Mouse (Mus musculus): ENCODE data around the gene Serpini1. TPM values are rescaled to one million over a fixed set of nuclear protein-coding genes. Genes with fewer than 3 reads are reported as not detected.
"Not testable (repeated sequence)": the region's sequence is repeated elsewhere in the genome, so short reads cannot be mapped to it uniquely, and the experiment has no call there.

The Serpini1 gene
- total and polyA plus RNA-seq, 3 experiments: 1.1 to 2.5 (median 1.2) TPM

DNA sequence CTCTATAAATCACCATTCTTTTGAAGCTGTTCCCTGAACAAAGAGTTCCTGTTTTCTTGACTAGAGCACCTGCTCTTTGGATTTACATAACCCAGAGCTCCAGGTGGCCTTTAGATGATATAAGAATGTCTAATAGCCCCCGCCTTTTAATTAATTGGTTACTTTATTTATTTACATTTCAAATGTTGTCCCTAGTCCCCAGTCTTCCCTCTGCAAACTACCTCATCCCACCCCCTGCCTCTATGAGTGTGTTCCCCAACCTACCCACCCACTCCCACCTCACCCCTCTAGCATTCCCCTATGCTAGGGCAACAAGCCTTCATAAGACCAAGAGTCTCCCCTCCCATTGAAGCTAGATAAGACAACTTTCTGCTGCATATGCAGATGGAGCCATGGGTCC, 90.9 kb downstream of the Serpini1 start:
- no peak overlapping the region for H3K4me2 ChIP-seq (ENCODE audit: insufficient read depth, low read depth, poor library complexity, severe bottlenecking)
- no peak overlapping the region for H3K9ac ChIP-seq (ENCODE audit: insufficient read depth, low read depth)
- no peaks in the 10 kb centered on the region for H3K9me3 ChIP-seq (replicated peaks; ENCODE audit: low read length)
- no peak overlapping the region for H3K27ac ChIP-seq (ENCODE audit: insufficient read depth, low read depth)
- dilution Hi-C loops (cut with MboI; ENCODE audit: extremely low pct_ligation_motif_present, extremely low pct_unique_long_range_greater_than_20kb, low sequenced_read_pairs): no loop called here
- no peaks in the 10 kb centered on the region for H3K36me3 ChIP-seq (replicated peaks in 1 of 2; ENCODE audit: control insufficient read depth in 1 of 2, insufficient read depth in 1 of 2, low read length in 1 of 2)
- no peak for TF ChIP-seq NRF1 (IDR thresholded peaks at IDR 0.05; ENCODE audit: low read depth, low read length)
- TF ChIP-seq MXI1 (IDR thresholded peaks at IDR 0.05; ENCODE audit: low read depth, low read length): no peak
- no peak for TF ChIP-seq MAZ (IDR thresholded peaks at IDR 0.05; ENCODE audit: low read depth, low read length)
- TF ChIP-seq JUND (conservative IDR thresholded peaks at IDR 0.05; ENCODE audit: low read depth, low read length): no peak
- no peak for TF ChIP-seq BHLHE40 (IDR thresholded peaks at IDR 0.05; ENCODE audit: low read depth, low read length)
- no peak for TF ChIP-seq E2F4 (IDR thresholded peaks at IDR 0.05; ENCODE audit: insufficient replicate concordance, low read depth, low read length)
- no peaks in the 10 kb centered on the region for H3K27me3 ChIP-seq (replicated peaks)
- H3K4me3 ChIP-seq (replicated peaks in 1 of 3; ENCODE audit: low read depth in 2 of 3, low read length in 2 of 3, poor library complexity in 1 of 3): no peak overlapping the region
- in situ Hi-C loops (cut with MboI; ENCODE audit: low pct_ligation_motif_present, low pct_unique_long_range_greater_than_20kb, low sequenced_read_pairs): no loop called here
- no peaks in the 10 kb centered on the region for H3K79me2 ChIP-seq (replicated peaks; ENCODE audit: control insufficient read depth, extremely low read depth, insufficient read depth, poor library complexity, severe bottlenecking)
- DNase-seq (ENCODE audit: extremely low read depth): no peak
- peaks cover 3 to 6% of the 10 kb centered on the region in 2 experiments for H3K4me1 ChIP-seq (ENCODE audit: control insufficient read depth in 1 of 2, insufficient read depth in 2 of 2)

DNA sequence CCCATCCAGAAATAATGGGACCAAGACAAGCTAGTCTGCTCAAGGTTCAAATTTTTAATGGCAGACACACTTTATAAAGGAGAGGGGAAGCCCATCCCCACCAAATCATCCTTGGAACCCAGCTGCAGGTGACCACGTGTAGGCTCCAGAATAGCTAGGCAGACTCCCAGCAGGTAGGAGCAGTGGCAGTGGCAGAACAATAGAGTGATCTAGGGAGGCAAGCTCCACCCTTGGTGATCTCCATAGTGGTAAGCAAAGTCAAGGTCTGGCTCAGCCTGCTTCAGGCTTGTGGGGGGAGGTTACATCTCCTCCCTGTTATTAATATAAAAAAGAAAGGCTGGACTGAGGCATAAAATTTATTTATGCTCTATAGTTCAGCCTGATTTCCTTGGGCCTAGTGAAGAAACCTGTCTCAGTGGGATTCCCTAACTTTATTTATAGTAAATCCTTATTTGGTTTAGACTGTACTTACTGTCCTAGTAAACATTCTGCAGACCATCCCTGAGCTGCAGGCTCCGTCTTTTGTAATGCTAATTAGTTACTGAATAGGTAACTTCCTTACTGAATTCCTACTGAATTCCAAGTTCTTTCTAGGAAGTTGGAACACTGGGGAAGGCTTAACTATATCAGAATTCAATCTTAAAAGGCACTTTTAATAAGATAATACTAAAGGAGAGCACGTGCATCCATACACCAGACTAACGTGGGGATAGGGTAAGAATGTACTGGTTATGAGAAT, 93.2 kb downstream of the Serpini1 start:
- H3K27ac ChIP-seq (ENCODE audit: insufficient read depth, low read depth); in situ Hi-C loops (cut with MboI; ENCODE audit: low pct_ligation_motif_present, low pct_unique_long_range_greater_than_20kb, low sequenced_read_pairs); dilution Hi-C loops (cut with MboI; ENCODE audit: extremely low pct_ligation_motif_present, extremely low pct_unique_long_range_greater_than_20kb, low sequenced_read_pairs): not testable (repeated sequence)

DNA sequence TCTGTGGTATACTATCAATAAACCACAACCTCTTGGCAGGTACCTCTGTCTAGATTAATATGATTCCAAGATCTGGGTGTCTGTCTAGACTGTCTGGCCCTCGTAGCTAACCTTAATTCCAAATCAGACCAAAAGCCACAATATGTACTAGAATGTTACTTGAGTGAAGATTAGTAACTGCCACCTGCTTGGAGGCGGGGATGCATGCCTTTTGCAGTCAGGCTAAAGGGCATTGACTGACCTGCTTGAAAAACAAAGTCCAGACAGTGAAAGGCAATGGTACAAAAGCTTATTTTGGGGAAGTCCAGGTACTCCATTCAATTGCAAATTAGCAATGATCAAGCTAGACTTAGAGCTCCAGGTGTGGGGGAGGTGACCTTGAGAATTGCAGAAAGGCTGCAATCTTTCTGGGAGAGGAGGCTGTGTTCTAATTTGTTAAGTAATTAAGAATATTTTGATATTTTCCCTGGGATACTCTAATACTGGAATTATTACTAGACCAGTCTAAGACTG, 94.3 kb downstream of the Serpini1 start:
- DNase-seq (ENCODE audit: extremely low read depth): no peak
- no peak for TF ChIP-seq ZMIZ1 (IDR thresholded peaks at IDR 0.05; ENCODE audit: low read depth, low read length)
- no peak for TF ChIP-seq MXI1 (IDR thresholded peaks at IDR 0.05; ENCODE audit: low read depth, low read length)
- TF ChIP-seq ZNF384 (IDR thresholded peaks at IDR 0.05; ENCODE audit: low read depth, low read length): no peak
- no peak for TF ChIP-seq NELFE (IDR thresholded peaks at IDR 0.05; ENCODE audit: low read depth, low read length)
- TF ChIP-seq NRF1 (IDR thresholded peaks at IDR 0.05; ENCODE audit: low read depth, low read length): no peak
- TF ChIP-seq MEF2A (IDR thresholded peaks at IDR 0.05; ENCODE audit: borderline replicate concordance, low read depth, low read length): no peak
- TF ChIP-seq ETS1 (conservative IDR thresholded peaks at IDR 0.05; ENCODE audit: low read depth, low read length): no peak
- TF ChIP-seq SMC3 (IDR thresholded peaks at IDR 0.05; ENCODE audit: low read depth, low read length): no peak
- TF ChIP-seq MYC (IDR thresholded peaks at IDR 0.05; ENCODE audit: low read depth, low read length): no peak
- no peak for TF ChIP-seq UBTF (IDR thresholded peaks at IDR 0.05; ENCODE audit: low read depth, low read length)
- TF ChIP-seq MAX (IDR thresholded peaks at IDR 0.05; ENCODE audit: low read length): no peak
- in situ Hi-C loops (cut with MboI; ENCODE audit: low pct_ligation_motif_present, low pct_unique_long_range_greater_than_20kb, low sequenced_read_pairs): no loop called here
- Histone ChIP-seq H3K36me3 (replicated peaks in 1 of 2; ENCODE audit: control insufficient read depth in 1 of 2, insufficient read depth in 1 of 2, low read length in 1 of 2) (no peaks in the 10 kb centered on the region), H3K79me2 (replicated peaks; ENCODE audit: control insufficient read depth, extremely low read depth, insufficient read depth, poor library complexity, severe bottlenecking) (no peaks in the 10 kb centered on the region), H3K4me2 (ENCODE audit: insufficient read depth, low read depth, poor library complexity, severe bottlenecking) (no peak overlapping the region), H3K9me3 (replicated peaks; ENCODE audit: low read length) (no peaks in the 10 kb centered on the region), H3K4me1 (ENCODE audit: control insufficient read depth in 1 of 2, insufficient read depth in 2 of 2) (peaks cover 3 to 16% of the 10 kb centered on the region in 2 experiments), H3K27ac (ENCODE audit: insufficient read depth, low read depth) (no peak overlapping the region), H3K27me3 (replicated peaks) (no peaks in the 10 kb centered on the region), H3K4me3 (replicated peaks in 1 of 3; ENCODE audit: low read depth in 2 of 3, low read length in 2 of 3, poor library complexity in 1 of 3) (no peak overlapping the region), H3K9ac (ENCODE audit: insufficient read depth, low read depth) (no peak overlapping the region)
- dilution Hi-C loops (cut with MboI; ENCODE audit: extremely low pct_ligation_motif_present, extremely low pct_unique_long_range_greater_than_20kb, low sequenced_read_pairs): no loop called here

More for the DNA sequence above, 93.2 kb downstream of the Serpini1 start:
- not testable (repeated sequence) for H3K4me3 ChIP-seq (replicated peaks in 1 of 3; ENCODE audit: low read depth in 2 of 3, low read length in 2 of 3, poor library complexity in 1 of 3); H3K9ac ChIP-seq (ENCODE audit: insufficient read depth, low read depth); H3K36me3 ChIP-seq (replicated peaks in 1 of 2; ENCODE audit: control insufficient read depth in 1 of 2, insufficient read depth in 1 of 2, low read length in 1 of 2); H3K9me3 ChIP-seq (replicated peaks; ENCODE audit: low read length); H3K27me3 ChIP-seq (replicated peaks); H3K79me2 ChIP-seq (replicated peaks; ENCODE audit: control insufficient read depth, extremely low read depth, insufficient read depth, poor library complexity, severe bottlenecking); H3K4me2 ChIP-seq (ENCODE audit: insufficient read depth, low read depth, poor library complexity, severe bottlenecking); H3K4me1 ChIP-seq (ENCODE audit: control insufficient read depth in 1 of 2, insufficient read depth in 2 of 2); DNase-seq (ENCODE audit: extremely low read depth)

DNA sequence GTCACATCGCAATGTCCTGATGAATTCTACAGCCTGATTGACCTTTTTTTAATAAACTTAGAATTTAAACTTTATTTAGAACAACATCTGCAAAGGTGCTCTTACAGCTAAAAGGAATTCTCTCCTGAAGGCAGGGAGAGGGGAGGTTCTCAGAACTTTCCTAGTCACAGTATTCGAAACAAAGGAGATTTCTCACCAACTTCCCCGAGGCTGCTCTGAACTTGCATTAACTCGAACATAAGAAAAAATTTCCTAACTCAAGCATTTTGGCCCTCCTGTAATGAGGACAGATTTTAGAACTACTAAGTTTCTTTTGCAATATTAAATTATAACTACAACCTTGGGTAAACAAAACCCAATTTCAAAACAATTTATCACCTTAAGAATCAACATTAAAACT, 96.6 kb downstream of the Serpini1 start:
- H3K4me1 ChIP-seq (ENCODE audit: control insufficient read depth in 1 of 2, insufficient read depth in 2 of 2); H3K4me2 ChIP-seq (ENCODE audit: insufficient read depth, low read depth, poor library complexity, severe bottlenecking); DNase-seq (ENCODE audit: extremely low read depth); H3K4me3 ChIP-seq (replicated peaks in 1 of 3; ENCODE audit: low read depth in 2 of 3, low read length in 2 of 3, poor library complexity in 1 of 3); H3K27ac ChIP-seq (ENCODE audit: insufficient read depth, low read depth); H3K27me3 ChIP-seq (replicated peaks); H3K9me3 ChIP-seq (replicated peaks; ENCODE audit: low read length); dilution Hi-C loops (cut with MboI; ENCODE audit: extremely low pct_ligation_motif_present, extremely low pct_unique_long_range_greater_than_20kb, low sequenced_read_pairs); H3K36me3 ChIP-seq (replicated peaks in 1 of 2; ENCODE audit: control insufficient read depth in 1 of 2, insufficient read depth in 1 of 2, low read length in 1 of 2); H3K9ac ChIP-seq (ENCODE audit: insufficient read depth, low read depth); in situ Hi-C loops (cut with MboI; ENCODE audit: low pct_ligation_motif_present, low pct_unique_long_range_greater_than_20kb, low sequenced_read_pairs); H3K79me2 ChIP-seq (replicated peaks; ENCODE audit: control insufficient read depth, extremely low read depth, insufficient read depth, poor library complexity, severe bottlenecking): not testable (repeated sequence)

All from CH12.LX (cell line).